Mouse (Mus musculus) adrenal gland, postnatal 10 days (tissue): Measurements from ENCODE around the gene Ly6g5b. TPM values are rescaled to one million over a fixed set of nuclear protein-coding genes. Genes with fewer than 3 reads are reported as not detected.
A peak's percentile ranks its signal among the peaks of the same experiment; 100 is the strongest.
"Not testable (repeated sequence)": the region's sequence is repeated elsewhere in the genome, so short reads cannot be mapped to it uniquely, and the experiment has no call there.

ENCODE experiments used
- DNase-seq: peaks from one replicate; pipeline ENCODE4 v3.0.0; 2021; ENCODE audit warnings: mixed read lengths
- total RNA-seq, 2 experiments: library from RNA; stranded (reverse); gene quantifications; 2 replicates each; pipeline ENCODE4 v1.2.3; 2021

Gene Ly6g5b
- total RNA-seq, 2 experiments from 2014 or later: 0.30 to 0.91 TPM

GRCm38 (mm10) chr17:35139269-35139668 is 24.0 kb upstream of the Ly6g5b start:
- DNase-seq: no peak

- DNase-seq: no peak
Measured at GRCm38 (mm10) chr17:35135591-35136320, 20.5 kb upstream of the Ly6g5b start.

- DNase-seq: peak; percentile 96
Measured at GRCm38 (mm10) chr17:35134801-35135590, 19.8 kb upstream of the Ly6g5b start, which contains the start of gene Bag6. TSS of gene Bag6 (plus strand) at chr17:35135178.

- no peak for DNase-seq
Measured at GRCm38 (mm10) chr17:35133517-35133916, 18.3 kb upstream of the Ly6g5b start.

GRCm38 (mm10) chr17:35132174-35132560 is 16.9 kb upstream of the Ly6g5b start:
- DNase-seq: no peak

- DNase-seq: no peak
Measured at GRCm38 (mm10) chr17:35131500-35132173, 16.4 kb upstream of the Ly6g5b start, which contains the start of gene Apom. TSS of gene Apom (minus strand) at chr17:35132050.

GRCm38 (mm10) chr17:35131038-35131437 is 15.8 kb upstream of the Ly6g5b start:
- DNase-seq: no peak

GRCm38 (mm10) chr17:35128996-35129395 is 13.8 kb upstream of the Ly6g5b start:
- no peak for DNase-seq

GRCm38 (mm10) chr17:35127017-35127416 is 11.8 kb upstream of the Ly6g5b start:
- no peak for DNase-seq

GRCm38 (mm10) chr17:35126206-35126611 is 11.0 kb upstream of the Ly6g5b start, which contains the start of gene D17H6S53E:
TSS of gene D17H6S53E (plus strand) at chr17:35126373.
- DNase-seq: peak; percentile 88

GRCm38 (mm10) chr17:35125578-35125977 is 10.3 kb upstream of the Ly6g5b start:
- DNase-seq: no peak

- DNase-seq: no peak
Measured at GRCm38 (mm10) chr17:35125081-35125480, 9.9 kb upstream of the Ly6g5b start.

- DNase-seq: not testable (repeated sequence)
Measured at GRCm38 (mm10) chr17:35124261-35124896, 9.2 kb upstream of the Ly6g5b start.

GRCm38 (mm10) chr17:35123287-35123686 is 8.1 kb upstream of the Ly6g5b start:
- DNase-seq: not testable (repeated sequence)

- peak; percentile 67 for DNase-seq
Measured at GRCm38 (mm10) chr17:35121871-35122303, 6.7 kb upstream of the Ly6g5b start, which contains the start of gene Csnk2b. TSS of gene Csnk2b (minus strand) at chr17:35122053.

- peak; percentile 98 for DNase-seq
Measured at GRCm38 (mm10) chr17:35121143-35121799, 6.0 kb upstream of the Ly6g5b start, which contains the start of gene Gpank1. TSS of gene Gpank1 (plus strand) at chr17:35121455.

GRCm38 (mm10) chr17:35120745-35121142 is 5.5 kb upstream of the Ly6g5b start:
- DNase-seq: peak; percentile 72

GRCm38 (mm10) chr17:35111774-35112173 is 3.5 kb downstream of the Ly6g5b start:
- no peak for DNase-seq

GRCm38 (mm10) chr17:35108097-35108496 is 7.1 kb downstream of the Ly6g5b start, which contains the start of gene Ly6g5c:
TSS of gene Ly6g5c (plus strand) at chr17:35108279.
- DNase-seq: no peak

GRCm38 (mm10) chr17:35106522-35106921 is 8.7 kb downstream of the Ly6g5b start:
- no peak for DNase-seq

- DNase-seq: peak; percentile 51
Measured at GRCm38 (mm10) chr17:35105740-35106389, 9.4 kb downstream of the Ly6g5b start.
